Mouse (Mus musculus) liver, postnatal 0 days (tissue): ENCODE data around the gene Hacd2.

Source experiments
- CTCF ChIP-seq: sonication (generic); IDR thresholded peaks from 2 replicates; pipeline ENCODE4 v1.5.1; 2016; ENCODE audit warnings: antibody characterized with exemption, low read depth
- EP300 ChIP-seq: IDR thresholded peaks from 2 replicates; pipeline ENCODE4 v1.6.1; 2016; ENCODE audit warnings: antibody characterized with exemption, low read depth, mild to moderate bottlenecking

GRCm38 (mm10) chr16:34986211-34986825 lies 35.9 kb upstream of the Hacd2 start:
- TF ChIP-seq CTCF = no peak
- TF ChIP-seq EP300 = no peak
